Mouse (Mus musculus) layer of hippocampus, postnatal 14 days (tissue): ENCODE measurements at regions not wholly inside any gene's neighbourhood (a gene's known extent, or its start where the extent isn't known, plus 50 kb on each side); places are given as distances from the start of the nearest gene placed in this dataset.

ENCODE experiments used
- DNase-seq, 2 experiments: peaks; one replicate each; pipeline ENCODE4 v3.0.0; 2021 to 2022; ENCODE audit warnings: low spot score in 2 of 2, mixed read lengths in 1 of 2
- microRNA-seq, 2 experiments: library from miRNA; unstranded; fragments of <30 nt; microRNA quantifications; one replicate each; pipeline ENCODE4 v1.2.0; 2021

DNA sequence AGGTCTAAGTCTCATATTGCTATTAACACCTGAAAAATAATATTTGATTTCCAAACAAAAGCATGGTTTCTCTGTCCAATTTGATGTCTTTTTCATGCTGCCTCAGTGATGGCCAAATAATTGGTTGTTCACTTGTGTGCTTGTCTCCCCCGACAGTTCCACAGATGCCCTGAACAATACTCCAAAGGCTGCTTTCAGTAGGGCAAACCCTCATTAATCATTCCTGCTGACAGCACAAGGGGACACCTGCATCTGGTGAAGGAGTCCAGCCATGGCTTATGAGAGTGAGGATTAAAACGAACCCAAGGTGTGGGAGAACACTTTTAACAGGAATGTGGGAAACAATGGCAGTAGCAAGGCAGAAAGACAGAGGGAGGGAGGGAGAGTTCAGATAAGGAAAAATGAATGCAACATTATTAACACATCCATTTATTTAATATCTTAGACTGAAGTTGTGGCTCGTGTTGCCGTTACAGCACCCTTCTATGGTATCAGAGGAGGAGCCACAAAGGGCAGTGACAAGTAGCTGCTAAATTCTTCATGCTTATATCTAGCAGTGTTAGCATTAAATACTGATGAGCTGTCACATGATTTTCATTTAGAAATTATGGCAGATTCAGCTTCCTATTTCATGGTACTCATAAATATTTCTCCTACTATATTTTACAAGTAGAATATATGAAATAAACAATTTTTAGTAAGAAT is 501.8 kb upstream of the Mms22l start:
- no peak for DNase-seq

- no peak for DNase-seq
Observed at GRCm38 (mm10) chr4:24006257-24006955, 489.8 kb upstream of the Mms22l start.

DNA sequence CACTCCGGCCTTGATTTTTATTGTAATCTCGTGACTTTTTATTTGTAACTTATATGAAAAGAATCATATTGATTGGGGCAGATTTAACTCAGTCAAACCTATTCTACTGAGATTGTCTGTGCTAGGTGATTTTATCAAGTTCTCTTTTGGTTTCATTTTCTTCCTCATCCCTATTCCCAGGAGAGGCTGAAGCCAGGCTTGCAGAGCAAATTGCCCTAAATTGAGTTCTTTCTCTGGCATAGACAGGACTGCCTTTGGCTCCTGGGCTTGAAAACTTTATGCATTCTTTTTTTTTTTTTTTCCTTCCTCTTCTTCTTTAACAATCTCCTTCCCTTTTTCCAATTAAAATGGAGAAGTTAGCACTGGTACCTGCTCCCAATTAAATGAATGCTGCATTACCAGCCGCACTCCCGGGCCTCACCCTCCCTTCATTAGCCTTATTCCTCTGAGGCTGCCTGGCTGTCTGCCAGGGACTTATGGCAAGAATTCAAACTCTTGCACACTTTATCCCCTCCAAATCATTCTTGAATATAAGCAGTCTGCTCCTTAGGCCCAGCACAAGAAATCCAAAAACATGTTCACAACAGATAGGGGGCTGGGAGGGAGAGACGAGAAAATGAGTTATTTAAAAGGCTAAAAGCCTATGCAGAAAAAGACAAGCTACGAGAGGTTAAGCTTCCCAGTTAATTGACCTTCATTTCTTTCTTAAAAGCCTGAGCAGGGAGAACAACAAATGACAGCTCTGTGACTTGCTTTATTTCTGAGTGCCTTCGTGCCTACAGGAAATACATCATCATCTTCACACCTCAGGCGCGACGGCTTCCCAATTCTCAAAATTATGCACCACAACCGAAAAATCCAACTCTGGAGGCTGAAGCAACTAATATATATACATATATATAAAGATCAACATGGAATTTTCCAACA is 476.8 kb upstream of the Mms22l start:
- DNase-seq: peak; percentile 32 to 57

Small RNAs in the stretch of these regions (microRNA-seq; reads per million reads assigned to microRNA genes)
- gene Gm25978: 0 reads per million in 2 experiments
